Mouse (Mus musculus) Patski (cell line): ENCODE measurements at regions not wholly inside any gene's neighbourhood (a gene's known extent, or its start where the extent isn't known, plus 50 kb on each side); places are given as distances from the start of the nearest gene placed in this dataset.

Source experiments
- ATAC-seq: fragments of 100-300 bp; one replicate; pipeline ENCODE4 v1.8.0; 2021
- CTCF ChIA-PET: fragments of 350-600 bp; sonication (Branson Sonifier 250); formaldehyde crosslinking; loops from one replicate; lab custom pipeline; 2022; ENCODE audit warnings: inconsistent platforms; lab: Charles Lee
- POLR2A ChIA-PET: fragments of 350-600 bp; sonication (Branson Sonifier 250); formaldehyde crosslinking; loops from one replicate; lab custom pipeline; 2022; ENCODE audit warnings: antibody characterized with exemption, inconsistent platforms; lab: Charles Lee
- DNase-seq: peaks from one replicate; pipeline ENCODE4 v3.0.0-alpha.2; 2011; ENCODE audit warnings: low read depth, low spot score
- H3K27me3 ChIP-seq: fragments of 371-371 bp; one replicate; pipeline ENCODE4 v1.5.1; 2021
- CTCF ChIP-seq: fragments of 100-300 bp; IDR thresholded peaks from one replicate; pipeline ENCODE4 v1.5.1; 2021
- in situ Hi-C: fragments of 300-500 bp; cut with MboI; formaldehyde crosslinking; loops from 3 replicates; pipeline ENCODE4 v1.11.1; 2018; ENCODE audit warnings: low pct_unique_long_range_greater_than_20kb, mixed read lengths

- TF ChIP-seq CTCF, result no peak
- DNase-seq (no peak), ATAC-seq (no peak)
- POLR2A ChIA-PET, result no interaction called here
- no peaks in the 10 kb centered on the region for H3K27me3 ChIP-seq
- CTCF ChIA-PET, result interaction anchor here (0.6 to 1.4 kb wide), 3 partner anchors 8 to 388 kb away, joined by 3 to 4 read pairs (median 3); no protein-coding TSS in a partner anchor
- in situ Hi-C loops, result loop anchor here (25.0 kb wide), 1 partner anchor 461 kb away; no protein-coding TSS in a partner anchor
These were observed 141.9 kb upstream of the Gk2 start for GRCm38 (mm10) chr5:97598741-97599140.

DNA sequence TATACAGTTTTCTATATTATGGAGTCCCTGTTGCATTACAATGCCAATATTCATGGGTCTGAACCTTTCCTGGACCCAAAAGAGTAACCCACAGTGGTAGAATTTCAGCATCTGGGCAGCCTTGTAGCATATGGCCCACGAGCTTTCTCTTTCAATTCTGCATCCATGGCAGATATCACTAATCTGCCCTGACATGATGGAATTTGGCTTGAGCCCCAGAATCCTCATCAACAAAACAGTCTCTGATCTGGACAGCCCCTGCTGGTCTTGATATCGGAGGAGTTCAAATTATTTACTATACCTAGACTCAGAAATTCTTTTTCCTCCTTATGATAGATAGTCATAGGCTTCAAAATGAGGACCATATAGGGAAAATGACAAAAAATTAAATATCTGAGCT, 139.1 kb upstream of the Gk2 start:
- no peak for TF ChIP-seq CTCF
- ChIA-PET POLR2A (no interaction called here), CTCF (interaction anchor here (0.8 to 1.1 kb wide), 2 partner anchors 9 to 13 kb away, joined by 3 to 4 read pairs; no protein-coding TSS in a partner anchor)
- no peaks in the 10 kb centered on the region for H3K27me3 ChIP-seq
- ATAC-seq, result no peak
- no peak for DNase-seq
- in situ Hi-C loops, result loop anchor here (25.0 kb wide), 1 partner anchor 459 kb away; no protein-coding TSS in a partner anchor

DNA sequence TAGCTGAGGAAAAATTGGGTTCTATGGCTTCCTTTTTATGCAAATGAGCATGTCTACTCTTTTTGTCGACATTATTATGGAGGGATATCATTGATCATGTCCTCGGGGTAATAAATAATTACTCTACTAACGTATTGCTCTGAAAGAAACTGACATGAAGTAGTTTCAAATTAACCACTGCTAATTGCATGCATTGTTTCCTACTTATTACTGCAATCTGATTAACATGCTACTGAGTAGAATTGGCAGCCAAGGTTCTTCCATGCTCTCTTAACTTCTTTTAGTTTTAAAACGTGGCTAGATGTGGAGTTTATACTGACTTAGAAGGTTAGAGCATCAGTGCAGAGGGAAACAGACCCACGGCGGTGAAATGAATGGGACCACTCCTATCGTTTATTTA, 137.3 kb upstream of the Gk2 start:
- ATAC-seq, result no peak
- peaks cover 6% of the 10 kb centered on the region for H3K27me3 ChIP-seq
- no peak for DNase-seq
- ChIA-PET POLR2A (no interaction called here), CTCF (no interaction called here)
- in situ Hi-C loops, result loop anchor here (25.0 kb wide), 1 partner anchor 457 kb away; no protein-coding TSS in a partner anchor
- TF ChIP-seq CTCF, result no peak

- in situ Hi-C loops, result loop anchor here (25.0 kb wide), 1 partner anchor 445 kb away; no protein-coding TSS in a partner anchor
- no peak for TF ChIP-seq CTCF
- H3K27me3 ChIP-seq, result peaks cover 5% of the 10 kb centered on the region
- ChIA-PET POLR2A (interaction anchor here (0.6 kb wide), 1 partner anchor 1547 kb away, joined by 3 read pairs; no protein-coding TSS in a partner anchor), CTCF (interaction anchor here (1.4 kb wide), 1 partner anchor 14 kb away, joined by 3 read pairs; no protein-coding TSS in a partner anchor)
- no peak for DNase-seq
- ATAC-seq, result no peak
These were observed 125.7 kb upstream of the Gk2 start for GRCm38 (mm10) chr5:97582509-97582908.

DNA sequence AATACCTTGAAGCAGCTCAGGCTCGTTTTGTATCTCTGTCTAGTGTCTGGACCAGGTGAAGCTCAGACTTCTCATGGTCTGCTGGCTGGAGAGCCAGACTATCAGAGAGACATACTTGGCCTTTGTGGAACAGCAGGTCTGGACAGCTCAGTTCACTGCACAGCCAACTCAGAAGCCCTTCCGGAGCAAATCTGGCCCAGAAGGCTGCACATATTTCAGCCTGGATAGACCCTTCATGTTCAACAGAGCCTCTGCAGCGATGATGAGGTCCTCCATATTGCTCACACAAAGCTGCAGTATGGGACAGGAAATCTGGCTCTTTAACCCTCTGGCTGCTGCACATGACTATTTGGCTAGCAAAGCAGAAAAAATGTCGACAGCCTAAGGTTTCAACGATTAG, 108.7 kb upstream of the Gk2 start:
- no peak for TF ChIP-seq CTCF
- ATAC-seq (no peak), DNase-seq (no peak)
- in situ Hi-C loops, result no loop called here
- ChIA-PET POLR2A (interaction anchor here (0.6 kb wide), 1 partner anchor 196 kb away, joined by 3 read pairs; no protein-coding TSS in a partner anchor), CTCF (no interaction called here)
- H3K27me3 ChIP-seq, result no peaks in the 10 kb centered on the region

DNA sequence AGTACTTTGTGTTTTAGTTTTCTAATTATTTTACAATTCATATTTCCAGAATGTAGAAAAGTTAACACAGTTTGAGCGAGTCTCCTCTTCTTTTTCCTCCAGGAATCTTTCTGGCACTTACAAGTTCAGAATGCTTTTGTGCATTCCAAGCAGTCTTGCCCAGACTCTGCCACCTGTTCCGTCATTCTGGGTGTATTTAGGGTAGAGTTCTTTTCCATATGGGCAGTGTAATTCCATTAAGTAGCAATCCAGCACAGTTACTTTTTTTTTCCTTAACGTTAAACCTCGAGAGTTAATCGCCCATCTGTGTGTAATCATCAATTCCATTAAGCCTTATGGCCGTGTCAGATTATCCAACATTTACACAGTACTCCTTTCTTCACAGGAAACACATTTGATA, 106.9 kb upstream of the Gk2 start:
- ChIA-PET POLR2A (no interaction called here), CTCF (no interaction called here)
- in situ Hi-C loops, result no loop called here
- no peak for TF ChIP-seq CTCF
- ATAC-seq (no peak), DNase-seq (no peak)
- no peaks in the 10 kb centered on the region for H3K27me3 ChIP-seq

DNA sequence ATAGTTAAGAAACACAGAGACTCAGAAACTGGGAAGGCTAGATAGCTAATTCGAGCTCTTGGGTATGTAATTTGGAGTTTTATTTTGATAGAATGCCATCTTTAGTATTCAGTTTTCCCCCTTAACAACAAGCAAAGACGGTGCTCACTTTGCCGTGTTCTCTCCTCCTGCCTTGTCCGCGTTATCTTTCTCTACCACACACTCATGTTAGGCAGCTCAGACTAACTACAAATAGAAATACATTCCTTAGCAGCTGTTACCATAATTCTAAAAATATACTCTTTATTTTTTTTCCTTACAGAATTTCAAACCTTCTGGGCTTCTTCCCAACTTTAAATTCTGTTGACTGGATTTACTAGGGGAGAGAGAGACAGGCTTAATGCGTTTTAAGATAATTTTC, 97.5 kb upstream of the Gk2 start:
- DNase-seq (no peak), ATAC-seq (no peak)
- no peaks in the 10 kb centered on the region for H3K27me3 ChIP-seq
- TF ChIP-seq CTCF, result no peak
- in situ Hi-C loops, result no loop called here
- ChIA-PET CTCF (interaction anchor here (1.3 kb wide), 1 partner anchor 12 kb away, joined by 3 read pairs; no protein-coding TSS in a partner anchor), POLR2A (no interaction called here)

GRCm38 (mm10) chr5:97553122-97553521, 96.3 kb upstream of the Gk2 start:
- peak; percentile 72 for TF ChIP-seq CTCF
- in situ Hi-C loops, result no loop called here
- CTCF ChIA-PET, result interaction anchor here (0.7 kb wide), 1 partner anchor 427 kb away, joined by 3 read pairs; no protein-coding TSS in a partner anchor
- POLR2A ChIA-PET, result no interaction called here
- ATAC-seq (no peak), DNase-seq (no peak)
- no peaks in the 10 kb centered on the region for H3K27me3 ChIP-seq

GRCm38 (mm10) chr5:97537492-97538257, 80.9 kb upstream of the Gk2 start:
- in situ Hi-C loops, result no loop called here
- CTCF ChIA-PET, result no interaction called here
- H3K27me3 ChIP-seq, result peaks cover 5% of the 10 kb centered on the region
- no peak for TF ChIP-seq CTCF
- DNase-seq (no peak), ATAC-seq (no peak)
- POLR2A ChIA-PET, result no interaction called here

GRCm38 (mm10) chr5:97533733-97534132, 76.9 kb upstream of the Gk2 start:
- in situ Hi-C loops, result no loop called here
- H3K27me3 ChIP-seq, result peaks cover 8% of the 10 kb centered on the region
- ChIA-PET CTCF (no interaction called here), POLR2A (no interaction called here)
- no peak for ATAC-seq
- no peak for TF ChIP-seq CTCF
- DNase-seq, result no peak

GRCm38 (mm10) chr5:97527555-97527954, 70.7 kb upstream of the Gk2 start:
- DNase-seq (no peak), ATAC-seq (no peak)
- peaks cover 2% of the 10 kb centered on the region for H3K27me3 ChIP-seq
- in situ Hi-C loops, result no loop called here
- ChIA-PET POLR2A (no interaction called here), CTCF (interaction anchor here (0.6 kb wide), 1 partner anchor 19 kb away, joined by 3 read pairs; no protein-coding TSS in a partner anchor)
- no peak for TF ChIP-seq CTCF
